In the genomic region with DNA sequence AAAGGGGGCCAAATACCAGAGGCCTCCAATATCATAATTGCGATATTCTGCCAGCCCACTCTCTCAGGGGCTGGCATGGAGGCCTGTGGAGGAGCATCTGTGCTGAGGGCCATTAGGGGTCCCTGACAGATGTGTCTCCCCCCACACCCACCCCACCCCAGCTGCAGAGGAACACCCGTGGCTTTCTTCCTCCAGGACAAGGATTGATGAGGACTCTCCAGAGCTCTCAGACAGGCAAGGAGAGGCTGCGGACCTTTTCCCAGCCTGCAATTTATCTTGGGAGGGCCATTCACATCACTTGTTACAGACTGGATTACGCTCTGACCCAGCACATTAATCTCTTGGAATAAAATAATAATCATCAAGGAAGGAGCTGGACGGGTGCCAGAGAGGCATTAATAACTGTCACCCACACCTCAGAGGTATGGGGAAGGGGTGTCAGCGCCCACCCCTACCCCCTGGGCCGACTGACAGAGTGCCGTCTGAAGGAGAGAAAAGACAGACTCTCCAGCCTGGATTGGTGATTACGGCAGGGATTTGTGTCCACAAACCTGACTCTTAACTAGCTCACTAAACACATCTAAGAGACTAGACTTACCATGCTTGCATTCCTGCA, we compare ENCODE assay signal across 21 mouse cellular contexts. TPM values are rescaled to one million over a fixed set of nuclear protein-coding genes. Genes with fewer than 3 reads are reported as not detected.
A peak's percentile ranks its signal among the peaks of the same experiment; 100 is the strongest.
DNase-seq lines count a peak whose midpoint lies in the region; ATAC-seq lines count a peak whose summit lies in the region.
"Had no signal": no experiment of that assay in that cellular context is flagged by ENCODE, and none has a peak within 500 bp of the region (broad histone marks: within the 10 kb centered on the region; RNA-seq: fewer than 3 reads in every experiment).

No protein-coding gene starts in this region.

- intact Hi-C loops in gastrocnemius, postnatal 36 days (cut with DNase I): no loop called here

- no peaks in the 10 kb centered on the region; the same call in 1 of the 2 replicates for H3K36me3 ChIP-seq in neural tube, embryonic 11.5 days (ENCODE audit: control insufficient read depth, insufficient read depth, low read length)
- H3K36me3 ChIP-seq in hindbrain, embryonic 16.5 days (ENCODE audit: control insufficient read depth, insufficient read depth, low read length): peaks cover 18% of the 10 kb centered on the region
- no peaks in the 10 kb centered on the region for H3K36me3 ChIP-seq in stomach, embryonic 16.5 days (ENCODE audit: control insufficient read depth, insufficient read depth, low read length)

- H3K4me1 ChIP-seq in neural tube, embryonic 11.5 days (ENCODE audit: control insufficient read depth, insufficient read depth, low read length): no peaks in the 10 kb centered on the region
- no peaks in the 10 kb centered on the region for H3K4me1 ChIP-seq in hindbrain, embryonic 16.5 days (ENCODE audit: control insufficient read depth, insufficient read depth, low read depth, low read length)
- H3K4me1 ChIP-seq in stomach, embryonic 16.5 days (ENCODE audit: control insufficient read depth, insufficient read depth, low read length): no peaks in the 10 kb centered on the region
- H3K4me1 ChIP-seq: embryonic facial prominence, embryonic 13.5 days; forebrain, embryonic 13.5 days; heart, embryonic 13.5 days had no signal

- ATAC-seq in neural tube, embryonic 11.5 days (ENCODE audit: insufficient read depth, low FRiP score, low TSS enrichment): no peak
- ATAC-seq in hindbrain, embryonic 16.5 days: peak; percentile 67
- ATAC-seq in stomach, embryonic 16.5 days (ENCODE audit: insufficient read depth, low FRiP score): 0 out of 2 replicates have a peak, but pooled peaks have one; percentile 10
- ATAC-seq: forebrain, embryonic 13.5 days; forebrain, postnatal 0 days had no signal

- H3K27me3 ChIP-seq in neural tube, embryonic 11.5 days (ENCODE audit: control insufficient read depth, insufficient read depth, low read length): no peaks in the 10 kb centered on the region
- no peaks in the 10 kb centered on the region for H3K27me3 ChIP-seq in hindbrain, embryonic 16.5 days (replicated peaks; ENCODE audit: control insufficient read depth, insufficient read depth, low read length)
- H3K27me3 ChIP-seq in stomach, embryonic 16.5 days (ENCODE audit: control insufficient read depth, insufficient read depth, low read length): no peaks in the 10 kb centered on the region
- H3K27me3 ChIP-seq: embryonic facial prominence, embryonic 13.5 days; forebrain, embryonic 13.5 days; heart, embryonic 13.5 days had no signal

- no peak overlapping the region for H3K9ac ChIP-seq in neural tube, embryonic 11.5 days (ENCODE audit: low read length)
- no peak overlapping the region for H3K9ac ChIP-seq in hindbrain, embryonic 16.5 days (ENCODE audit: low read depth, low read length)
- no peak overlapping the region for H3K9ac ChIP-seq in stomach, embryonic 16.5 days (ENCODE audit: low read length)
- H3K9ac ChIP-seq: embryonic facial prominence, embryonic 13.5 days; forebrain, embryonic 13.5 days; forebrain, postnatal 0 days; heart, embryonic 13.5 days had no signal

- H3K27ac ChIP-seq in neural tube, embryonic 11.5 days (ENCODE audit: low read depth, low read length): no peak overlapping the region
- no peak overlapping the region for H3K27ac ChIP-seq in hindbrain, embryonic 16.5 days (ENCODE audit: low read depth, low read length)
- no peak overlapping the region for H3K27ac ChIP-seq in stomach, embryonic 16.5 days (ENCODE audit: low read length)
- H3K27ac ChIP-seq: embryonic facial prominence, embryonic 13.5 days; forebrain, embryonic 13.5 days; heart, embryonic 13.5 days had no signal

- no peak overlapping the region for H3K4me3 ChIP-seq in neural tube, embryonic 11.5 days (ENCODE audit: low read depth, low read length)
- no peak overlapping the region for H3K4me3 ChIP-seq in hindbrain, embryonic 16.5 days (ENCODE audit: low read length)
- H3K4me3 ChIP-seq in stomach, embryonic 16.5 days (replicated peaks; ENCODE audit: low read length): no peak overlapping the region
- H3K4me3 ChIP-seq: embryonic facial prominence, embryonic 13.5 days; forebrain, embryonic 13.5 days; heart, embryonic 13.5 days had no signal

- no peak overlapping the region for H3K4me2 ChIP-seq in neural tube, embryonic 11.5 days (ENCODE audit: low read depth)
- no peak overlapping the region for H3K4me2 ChIP-seq in hindbrain, embryonic 16.5 days (ENCODE audit: low read length)
- H3K4me2 ChIP-seq in stomach, embryonic 16.5 days (ENCODE audit: low read depth, low read length): no peak overlapping the region
- H3K4me2 ChIP-seq: embryonic facial prominence, embryonic 13.5 days; forebrain, embryonic 13.5 days; heart, embryonic 13.5 days had no signal

- 56% methylated on average over 9 of the region's 9 CpGs for WGBS in neural tube, embryonic 11.5 days
- 53% methylated on average over 9 of the region's 9 CpGs for WGBS in hindbrain, embryonic 16.5 days
- WGBS in stomach, embryonic 16.5 days: 28% methylated on average over 9 of the region's 9 CpGs

- peak; percentile 32 for DNase-seq in embryo, embryonic 11 days
- DNase-seq in embryo, embryonic 10.5 days (ENCODE audit: low spot score): no peak
- peak; percentile 47 for DNase-seq in neural tube, embryonic 11.5 days (ENCODE audit: low spot score)
- DNase-seq in neural tube, embryonic 10.5 days (ENCODE audit: extremely low spot score, low spot score): no peak
- DNase-seq in gastrocnemius, postnatal 36 days: no peak
- DNase-seq in kidney, postnatal 36 days: no peak
- DNase-seq: adrenal gland, postnatal 10 days; cerebellum, adult 11-12 months; cerebellum, adult 9-10 months; cerebellum, postnatal 25 days; forebrain, postnatal 0 days; gastrocnemius, postnatal 14 days; kidney, adult 11 months had no signal

- H3K9me3 ChIP-seq in neural tube, embryonic 11.5 days (ENCODE audit: control insufficient read depth, low read length): no peaks in the 10 kb centered on the region
- H3K9me3 ChIP-seq in hindbrain, embryonic 16.5 days (ENCODE audit: control insufficient read depth, low read length): no peaks in the 10 kb centered on the region
- no peaks in the 10 kb centered on the region for H3K9me3 ChIP-seq in stomach, embryonic 16.5 days (replicated peaks; ENCODE audit: control insufficient read depth, low read length)
- H3K9me3 ChIP-seq: embryonic facial prominence, embryonic 13.5 days; forebrain, embryonic 13.5 days; heart, embryonic 13.5 days had no signal

RNA-seq across cellular contexts. Expression of a gene that starts 21.7 kb away (rescaled TPM):
- polyA plus RNA-seq in neural tube, embryonic 11.5 days (2014; fragmentation: Nextera tagmentation; extraction: Ambion mirVana): 4.3 and 7.4 TPM in 2 replicates
- polyA plus RNA-seq in hindbrain, embryonic 16.5 days (2015; fragmentation: Nextera tagmentation; extraction: Ambion mirVana): 9.2 and 10.8 TPM in 2 replicates
- polyA plus RNA-seq in stomach, embryonic 16.5 days (2015; fragmentation: Nextera tagmentation; extraction: Ambion mirVana): 1.3 and 2.6 TPM in 2 replicates
- 1 to 10 TPM in 1 of 2 experiments, under 1 TPM in 1; 0.64 to 1.5 TPM for total RNA-seq in gastrocnemius, postnatal 36 days (2021)
- total RNA-seq: hematopoietic stem cell, adult 5-6 weeks had no signal

RNA-seq across cellular contexts. Expression of a gene that starts 21.8 kb away (rescaled TPM):
- polyA plus RNA-seq in neural tube, embryonic 11.5 days (2014; fragmentation: Nextera tagmentation; extraction: Ambion mirVana): 12.8 and 14.8 TPM in 2 replicates
- polyA plus RNA-seq in hindbrain, embryonic 16.5 days (2015; fragmentation: Nextera tagmentation; extraction: Ambion mirVana): 18.0 and 18.1 TPM in 2 replicates
- 7.4 and 7.7 TPM in 2 replicates for polyA plus RNA-seq in stomach, embryonic 16.5 days (2015; fragmentation: Nextera tagmentation; extraction: Ambion mirVana)
- total RNA-seq in gastrocnemius, postnatal 36 days (2021): 1 to 10 TPM; 3.4 to 4.0 TPM

RNA-seq across cellular contexts. Expression of a gene that starts 58.8 kb away (rescaled TPM):
- 1.0 and 1.1 TPM in 2 replicates for polyA plus RNA-seq in neural tube, embryonic 11.5 days (2014; fragmentation: Nextera tagmentation; extraction: Ambion mirVana)
- polyA plus RNA-seq in hindbrain, embryonic 16.5 days (2015; fragmentation: Nextera tagmentation; extraction: Ambion mirVana): 3.7 and 4.8 TPM in 2 replicates
- polyA plus RNA-seq in stomach, embryonic 16.5 days (2015; fragmentation: Nextera tagmentation; extraction: Ambion mirVana): 0.44 and 0.52 TPM in 2 replicates
- total RNA-seq in gastrocnemius, postnatal 36 days (2021): under 1 TPM; 0.10 to 0.20 TPM
- total RNA-seq: hematopoietic stem cell, adult 5-6 weeks; MEL had no signal
- polyA plus RNA-seq: C2C12; heart, embryonic 13.5 days had no signal

Comparison
In these comparisons a context has a peak if more than half of its experiments do, and no peak if none do; other contexts are left out.
1. DNase-seq: peak in embryo, embryonic 11 days (single experiment) and neural tube, embryonic 11.5 days (single experiment); none in embryo, embryonic 10.5 days (single experiment), neural tube, embryonic 10.5 days (single experiment), gastrocnemius, postnatal 36 days (0 of 2) and kidney, postnatal 36 days (0 of 2).